Mouse (Mus musculus) G1E (cell line): Measurements from ENCODE around the gene Grik4. TPM values are rescaled to one million over a fixed set of nuclear protein-coding genes. Genes with fewer than 3 reads are reported as not detected.

Experiments used
- ATAC-seq: 2 replicates; pipeline ENCODE4 v1.8.0; 2016; ENCODE audit warnings: mild to moderate bottlenecking; ENCODE audit not compliant: insufficient number of reproducible peaks, poor library complexity, low FRiP score, severe bottlenecking; ENCODE audit errors: extremely low read depth
- DNase-seq: peaks from one replicate; pipeline ENCODE4 v3.0.0; 2012; ENCODE audit warnings: low spot score
- H3K27me3 ChIP-seq: 2 replicates; pipeline ENCODE4 v1.6.1; 2012; ENCODE audit warnings: mild to moderate bottlenecking, low read length, inconsistent platforms; ENCODE audit not compliant: insufficient read depth
- H3K36me3 ChIP-seq: replicated peaks from 2 replicates; pipeline ENCODE3; 2012; ENCODE audit warnings: mild to moderate bottlenecking, inconsistent platforms
- H3K4me1 ChIP-seq: 2 replicates; pipeline ENCODE4 v1.6.1; 2012; ENCODE audit warnings: low read depth, low read length, inconsistent platforms, mixed read lengths; ENCODE audit not compliant: insufficient read depth
- H3K4me3 ChIP-seq: 2 replicates; pipeline ENCODE4 v1.5.1; 2012; ENCODE audit warnings: low read depth, mild to moderate bottlenecking, inconsistent platforms, low read length, moderate library complexity, mixed read lengths
- H3K9me3 ChIP-seq: replicated peaks from 2 replicates; pipeline ENCODE4 v1.6.1; 2012; ENCODE audit warnings: inconsistent platforms
- CTCF ChIP-seq: IDR thresholded peaks from 2 replicates; pipeline ENCODE4 v1.5.1; 2012; ENCODE audit warnings: low read depth, low read length, inconsistent platforms, mixed read lengths
- GATA1 ChIP-seq: IDR thresholded peaks from 2 replicates; pipeline ENCODE4 v1.6.1; 2012; ENCODE audit warnings: borderline replicate concordance, low read length, inconsistent platforms, mixed read lengths
- GATA2 ChIP-seq: IDR thresholded peaks from 2 replicates; pipeline ENCODE4 v1.6.1; 2012; ENCODE audit warnings: low read depth, low read length, inconsistent platforms, borderline replicate concordance
- POLR2AphosphoS5 ChIP-seq: IDR thresholded peaks from 2 replicates; pipeline ENCODE4 v1.6.1; 2012; ENCODE audit warnings: low read depth, low read length, inconsistent platforms; ENCODE audit not compliant: insufficient replicate concordance
- TAL1 ChIP-seq: conservative IDR thresholded peaks from 2 replicates; pipeline ENCODE4 v1.6.1; 2012; ENCODE audit warnings: low read depth, low read length, inconsistent platforms, mixed read lengths
- polyA plus RNA-seq: library from polyadenylated mRNA; stranded (reverse); fragments of >175 nt; gene quantifications from 2 replicates; pipeline ENCODE4 v1.2.3, GENCODE M21; 2012
- total RNA-seq, 2 experiments: library from RNA; stranded (forward) in 1 of 2; stranded (reverse) in 1 of 2; fragments of 200-1000 nt in 1 of 2; fragments of >200 nt in 1 of 2; fragmentation: Nextera tagmentation in 1 of 2; gene quantifications; 2 replicates each; pipeline ENCODE4 v1.2.3; 2014 to 2017

Grik4 gene
- total and polyA plus RNA-seq, 3 experiments = under 0.01 TPM; not detected in 2

DNA sequence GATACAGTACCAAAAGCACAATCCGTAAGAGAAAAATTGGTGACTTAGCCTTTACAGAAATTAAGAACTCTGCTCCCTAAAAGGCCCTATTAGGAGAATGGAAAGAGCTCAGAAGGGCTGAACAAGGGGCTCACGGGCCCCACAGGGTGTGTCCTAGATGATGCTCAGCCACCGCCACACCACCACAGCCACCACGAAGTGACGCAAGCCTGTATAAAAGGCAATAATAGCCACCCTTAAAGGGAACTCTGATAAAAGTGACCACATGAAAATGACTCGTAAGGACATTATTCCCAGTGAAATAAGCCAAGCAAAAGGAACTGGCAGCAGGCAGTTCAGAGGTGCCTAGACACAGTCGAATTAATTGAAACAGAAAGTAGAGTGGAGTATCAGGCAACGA lies 63.3 kb downstream of the Grik4 start:
- ATAC-seq = no peak
- Histone ChIP-seq H3K9me3 (peaks cover under 1% of the 10 kb centered on the region; the same call in 1 of the 2 replicates), H3K4me3 (no peak overlapping the region), H3K4me1 (no peaks in the 10 kb centered on the region), H3K27me3 (no peaks in the 10 kb centered on the region), H3K36me3 (no peaks in the 10 kb centered on the region)
- no peak for DNase-seq
- no peak for TF ChIP-seq POLR2AphosphoS5
- no peak for TF ChIP-seq GATA1
- no peak for TF ChIP-seq GATA2
- no peak for TF ChIP-seq TAL1
- TF ChIP-seq CTCF = no peak

DNA sequence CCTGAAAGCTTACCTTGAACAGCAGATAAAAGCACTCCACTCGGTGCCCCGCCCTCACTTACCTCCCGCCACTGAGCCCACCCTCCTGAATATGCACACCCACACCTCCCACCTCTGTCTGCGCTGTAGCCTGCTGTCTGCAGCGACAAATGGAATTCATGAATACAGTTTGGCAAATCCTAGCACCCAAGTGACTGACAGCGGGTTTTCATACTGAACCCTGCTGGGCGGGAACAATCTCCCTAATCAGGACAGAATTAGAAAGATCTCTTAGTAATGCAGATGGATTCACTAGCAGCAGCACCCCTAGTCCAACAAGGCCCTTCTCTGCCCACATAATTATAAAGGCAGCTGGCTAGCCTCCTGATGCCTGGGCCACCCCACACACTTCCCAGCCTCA lies 65.9 kb downstream of the Grik4 start:
- no peak for TF ChIP-seq CTCF
- TF ChIP-seq GATA1 = no peak
- no peak for TF ChIP-seq TAL1
- no peak for TF ChIP-seq POLR2AphosphoS5
- no peak for TF ChIP-seq GATA2
- no peak for ATAC-seq
- no peaks in the 10 kb centered on the region for H3K4me1 ChIP-seq

DNA sequence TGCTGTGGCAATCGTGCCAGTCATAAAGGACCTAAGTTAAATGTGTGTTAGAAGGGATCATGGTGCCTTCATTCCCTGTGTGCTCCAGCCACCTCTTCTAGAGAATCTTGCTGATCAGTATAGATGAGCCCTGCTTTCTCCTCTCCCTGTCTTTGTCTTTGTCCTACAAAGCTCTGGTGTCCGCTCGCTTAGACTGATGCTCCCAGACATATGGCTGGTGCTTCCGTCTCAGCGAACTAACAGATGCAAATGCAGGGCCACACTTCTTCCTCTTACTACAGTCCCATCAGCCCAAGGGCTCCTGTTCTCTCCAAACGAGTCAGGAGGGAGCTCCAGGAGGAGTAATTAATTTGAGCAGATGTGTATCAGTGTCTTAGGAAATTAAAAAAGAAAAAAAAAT lies 71.4 kb downstream of the Grik4 start:
- H3K4me3 ChIP-seq = no peak overlapping the region
- H3K27me3 ChIP-seq = no peaks in the 10 kb centered on the region
- ATAC-seq = no peak
- no peaks in the 10 kb centered on the region for H3K4me1 ChIP-seq
- H3K9me3 ChIP-seq = peaks cover 4% of the 10 kb centered on the region; the same call in 1 of the 2 replicates
- DNase-seq = no peak
- TF ChIP-seq GATA1 = no peak
- TF ChIP-seq GATA2 = no peak
- no peak for TF ChIP-seq POLR2AphosphoS5
- no peak for TF ChIP-seq TAL1
- no peak for TF ChIP-seq CTCF
- no peaks in the 10 kb centered on the region for H3K36me3 ChIP-seq

More for the DNA sequence above, 65.9 kb downstream of the Grik4 start:
- Histone ChIP-seq H3K4me3 (no peak overlapping the region), H3K27me3 (no peaks in the 10 kb centered on the region), H3K36me3 (no peaks in the 10 kb centered on the region), H3K9me3 (no peaks in the 10 kb centered on the region; the same call in 1 of the 2 replicates)
- no peak for DNase-seq

DNA sequence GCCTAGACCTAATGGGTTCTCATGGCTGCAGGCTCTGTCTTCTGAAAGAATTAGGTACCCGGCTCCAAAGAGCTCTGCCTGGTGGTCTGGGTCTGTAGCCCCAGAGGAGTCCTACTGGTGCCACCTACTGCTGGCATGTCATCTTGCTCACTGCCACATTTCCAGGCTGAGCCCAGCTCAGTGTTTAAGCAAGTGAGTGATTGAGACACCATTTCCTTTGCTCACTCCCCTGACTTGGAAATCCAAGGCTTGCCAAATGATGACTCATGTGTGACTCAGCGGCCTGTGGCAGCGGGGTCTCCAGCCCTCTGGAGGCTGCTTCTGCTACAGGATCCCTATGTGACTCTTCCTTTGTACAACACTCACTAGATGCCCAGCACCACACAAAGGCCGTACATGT lies 72.6 kb downstream of the Grik4 start:
- TF ChIP-seq TAL1 = no peak
- TF ChIP-seq POLR2AphosphoS5 = no peak
- TF ChIP-seq CTCF = no peak
- TF ChIP-seq GATA1 = no peak
- no peak for TF ChIP-seq GATA2
- ATAC-seq (no peak), DNase-seq (no peak)
- no peak overlapping the region for H3K4me3 ChIP-seq
- peaks cover 7% of the 10 kb centered on the region; the same call in 1 of the 2 replicates for H3K9me3 ChIP-seq
- H3K4me1 ChIP-seq = no peaks in the 10 kb centered on the region
- no peaks in the 10 kb centered on the region for H3K36me3 ChIP-seq
- no peaks in the 10 kb centered on the region for H3K27me3 ChIP-seq

DNA sequence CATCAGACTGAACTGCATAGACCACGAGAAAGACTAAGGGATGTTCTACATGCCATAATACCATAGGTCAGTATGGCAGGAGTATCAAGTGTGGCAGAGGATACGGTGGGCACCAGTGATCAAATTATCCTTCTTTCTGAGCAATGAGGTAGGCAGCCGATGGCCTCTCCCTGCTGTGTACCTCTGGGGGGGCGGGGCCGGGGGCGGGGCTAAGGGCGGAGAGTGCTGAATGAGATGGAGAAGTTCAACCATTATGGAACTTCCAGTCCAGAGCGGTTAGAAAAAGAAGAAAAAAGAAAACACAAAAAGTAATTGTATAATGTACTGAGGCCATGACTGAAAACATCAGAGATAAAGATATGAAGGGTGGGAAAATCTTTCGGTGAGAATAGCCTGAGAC lies 74.0 kb downstream of the Grik4 start:
- Histone ChIP-seq H3K9me3 (peaks cover 8% of the 10 kb centered on the region), H3K4me1 (no peaks in the 10 kb centered on the region), H3K27me3 (no peaks in the 10 kb centered on the region), H3K4me3 (no peak overlapping the region), H3K36me3 (no peaks in the 10 kb centered on the region)
- TF ChIP-seq POLR2AphosphoS5 = no peak
- no peak for TF ChIP-seq GATA2
- TF ChIP-seq GATA1 = no peak
- TF ChIP-seq TAL1 = no peak
- no peak for TF ChIP-seq CTCF
- no peak for ATAC-seq
- no peak for DNase-seq

DNA sequence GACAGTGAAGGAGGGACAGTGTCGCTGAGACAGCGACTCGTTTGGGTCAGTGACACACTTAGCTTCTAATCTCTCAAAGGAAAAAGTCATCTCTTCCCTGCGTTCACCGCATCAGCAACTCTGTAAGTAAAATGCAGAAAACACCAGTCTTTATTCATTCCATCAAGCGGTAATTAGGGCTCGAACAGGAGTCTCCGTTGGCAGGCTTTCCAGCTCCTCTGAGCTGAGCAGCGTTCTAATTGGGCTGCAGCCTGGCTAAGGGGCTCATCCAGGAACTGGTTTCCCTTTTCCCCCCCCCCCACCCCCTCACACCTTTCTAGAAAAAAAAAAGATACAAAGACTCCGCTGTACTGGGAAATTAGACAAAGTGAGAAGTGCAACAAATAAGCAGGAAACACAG lies 75.8 kb downstream of the Grik4 start:
- H3K9me3 ChIP-seq = peaks cover 8% of the 10 kb centered on the region
- ATAC-seq (no peak), DNase-seq (no peak)
- no peaks in the 10 kb centered on the region for H3K4me1 ChIP-seq
- no peaks in the 10 kb centered on the region for H3K27me3 ChIP-seq
- no peak overlapping the region for H3K4me3 ChIP-seq
- no peaks in the 10 kb centered on the region for H3K36me3 ChIP-seq
- TF ChIP-seq CTCF (no peak), GATA2 (no peak)
